Mouse (Mus musculus) adrenal gland, adult 2 months (tissue): ENCODE measurements at regions not wholly inside any gene's neighbourhood (a gene's known extent, or its start where the extent isn't known, plus 50 kb on each side); places are given as distances from the start of the nearest gene placed in this dataset.

Experiments used
- DNase-seq: peaks from one replicate; pipeline ENCODE4 v3.0.0; 2021

DNA sequence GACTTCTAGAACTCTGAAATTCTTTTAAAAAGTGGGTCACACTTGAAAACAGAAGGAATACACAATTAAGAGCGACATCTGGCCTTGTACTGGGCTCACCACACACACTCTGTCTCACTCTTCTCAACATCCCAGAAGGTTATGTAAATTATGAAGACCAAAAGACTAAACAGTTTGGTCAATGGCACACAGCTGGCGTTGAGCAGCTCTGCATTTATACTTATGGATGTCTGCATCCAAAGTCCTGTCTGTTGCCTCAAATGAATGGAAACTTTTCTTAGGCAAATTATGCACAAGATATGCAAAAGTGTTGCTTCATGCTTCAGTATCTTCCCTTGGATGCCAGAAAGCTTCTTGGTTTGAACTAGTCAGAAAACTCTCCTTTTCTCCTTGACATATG is 323.5 kb downstream of the Ppp3ca start:
- no peak for DNase-seq

DNA sequence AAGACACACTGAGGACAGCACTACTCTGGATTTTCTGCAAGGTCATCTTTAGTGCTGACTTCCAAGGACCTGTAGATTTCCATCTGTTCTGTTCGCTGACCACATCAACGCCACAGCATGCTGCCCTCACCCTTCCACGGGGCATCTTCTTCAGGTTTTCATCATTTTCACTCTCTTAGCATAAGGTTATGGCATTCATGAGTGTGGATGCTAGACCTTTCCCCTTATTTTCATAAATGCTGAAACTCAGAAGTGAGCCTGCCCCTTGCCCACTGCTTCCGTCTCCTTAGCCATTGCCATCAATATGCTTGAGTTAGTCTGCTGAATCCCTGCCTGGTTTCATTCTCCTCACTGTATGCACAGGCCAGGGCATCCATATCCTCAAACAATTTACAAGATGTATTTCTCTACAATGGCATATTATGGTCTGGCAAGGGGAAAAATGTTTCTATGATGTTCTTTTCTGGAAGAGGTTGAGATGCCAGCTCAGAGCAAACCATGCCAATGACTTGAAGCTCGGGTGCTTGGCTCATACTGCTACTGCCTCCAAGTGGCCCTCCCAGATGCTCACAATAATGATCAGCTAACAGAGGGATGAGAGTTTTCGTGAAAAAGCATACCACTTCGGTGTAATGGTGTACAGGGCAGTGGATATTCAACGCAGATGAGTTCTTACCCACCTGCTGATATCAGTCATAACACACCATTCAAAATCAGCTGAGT is 324.6 kb downstream of the Ppp3ca start:
- peak; percentile 5 for DNase-seq

DNA sequence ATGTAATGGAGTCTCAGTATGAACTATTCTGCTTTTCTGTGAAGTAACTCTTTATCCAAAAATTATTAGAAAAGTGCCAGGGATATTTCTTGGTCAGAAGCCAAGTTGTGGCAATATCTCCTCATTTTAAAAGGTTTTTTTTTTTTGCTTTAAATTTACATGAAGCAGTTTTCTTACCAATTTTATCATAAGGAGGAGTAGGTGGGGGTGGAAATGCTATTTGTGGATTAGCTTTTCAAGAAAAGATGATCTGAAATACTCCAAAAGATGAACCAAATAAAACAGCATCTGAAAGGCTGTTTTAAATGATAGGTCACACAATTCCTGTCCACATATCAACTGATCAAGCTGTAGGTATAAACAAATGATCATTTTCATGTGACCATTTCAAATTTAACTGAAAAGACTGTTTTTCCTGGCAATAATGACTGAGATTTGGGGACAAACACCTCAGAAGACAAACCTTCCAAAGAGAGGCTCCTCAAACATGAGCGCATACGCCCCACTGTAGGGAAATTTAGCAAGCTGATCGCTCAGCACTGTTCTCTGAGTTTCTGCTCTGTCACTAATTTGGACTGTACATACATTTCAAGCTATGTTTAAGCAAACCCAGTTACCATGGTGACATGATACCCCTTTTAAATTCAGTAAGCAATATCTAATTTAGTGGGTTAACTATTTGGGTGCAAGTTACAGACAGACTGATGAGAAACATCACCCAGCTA is 325.8 kb downstream of the Ppp3ca start:
- no peak for DNase-seq

DNA sequence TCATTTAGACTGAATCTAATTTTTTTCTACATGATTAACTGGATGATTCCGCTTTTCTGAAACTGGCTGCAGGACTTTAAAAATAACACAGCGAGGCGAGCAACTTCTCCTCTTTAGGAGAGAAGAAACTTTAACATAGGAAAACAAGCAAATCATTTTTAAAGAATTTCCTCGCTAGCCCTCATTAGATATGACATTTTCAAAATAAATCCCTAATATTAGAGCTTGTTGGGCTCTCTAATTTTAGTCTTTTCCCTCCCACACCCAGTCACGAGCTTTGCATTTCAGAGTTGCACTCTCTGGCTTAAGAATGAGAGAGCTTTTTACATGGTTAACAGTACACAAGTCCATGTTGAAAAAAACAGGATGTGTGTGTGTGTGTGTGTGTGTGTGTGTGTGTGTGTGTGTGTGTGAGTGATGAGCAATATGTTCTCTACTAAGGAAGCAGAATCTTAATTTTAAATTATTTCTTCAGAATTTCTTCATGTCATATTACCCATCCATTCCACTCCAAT is 326.5 kb downstream of the Ppp3ca start:
- DNase-seq = no peak

DNA sequence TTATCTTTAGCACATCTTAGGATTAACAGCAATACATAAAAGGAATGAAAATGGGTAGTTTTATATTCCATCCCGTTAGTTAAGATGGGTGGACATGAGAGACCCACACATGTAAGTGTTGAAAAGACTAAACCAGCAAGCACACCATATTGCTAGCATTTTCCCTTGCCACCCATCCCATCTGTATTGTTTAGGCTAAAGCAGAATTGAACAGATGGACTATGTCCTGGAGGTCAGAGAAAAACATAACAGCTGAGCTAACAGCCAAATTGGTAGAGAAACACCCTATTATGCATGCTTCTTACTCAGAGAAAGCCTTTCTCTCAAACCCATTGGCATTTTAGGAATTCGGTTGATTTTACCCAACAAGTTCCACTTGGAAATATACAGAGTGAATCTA is 329.3 kb upstream of the Emcn start:
- no peak for DNase-seq

DNA sequence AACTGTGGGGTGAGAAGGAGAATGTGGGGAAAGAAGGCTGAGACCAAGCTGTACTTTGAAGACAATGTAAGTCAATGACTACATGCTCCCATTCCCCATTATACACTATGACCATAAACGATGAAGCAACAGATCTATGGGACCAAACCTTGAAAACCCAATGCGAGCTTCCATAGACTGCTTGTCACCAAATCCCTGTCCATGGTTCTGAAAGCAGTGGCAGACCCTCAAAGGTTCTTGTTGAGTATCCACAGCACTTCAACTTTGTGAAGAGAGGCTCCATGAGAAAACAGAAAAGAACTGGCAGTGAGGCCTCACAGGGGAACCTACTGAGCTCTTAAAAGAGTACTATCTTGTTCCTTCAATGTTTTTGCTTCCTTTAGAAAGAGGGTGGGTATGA is 326.2 kb upstream of the Emcn start:
- no peak for DNase-seq

DNA sequence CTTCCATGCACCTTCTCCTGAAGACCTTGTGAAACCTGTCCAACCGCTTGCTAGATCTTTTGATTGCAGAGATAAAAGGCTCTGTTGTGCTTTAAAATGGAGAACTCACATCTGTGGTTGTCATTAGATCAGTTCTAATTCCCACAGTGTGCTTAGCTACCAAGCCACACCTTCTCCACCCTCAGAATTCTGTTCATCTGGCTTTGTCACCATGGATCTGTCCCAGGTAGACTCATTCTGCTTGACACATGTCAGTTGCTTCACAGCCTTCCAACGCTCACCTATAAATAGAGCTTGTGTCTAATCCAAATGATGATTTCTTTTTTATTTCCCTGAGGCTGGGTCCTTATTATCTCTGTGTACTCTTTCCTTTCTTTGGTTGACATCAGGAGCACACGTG is 325.7 kb upstream of the Emcn start:
- DNase-seq = no peak

DNA sequence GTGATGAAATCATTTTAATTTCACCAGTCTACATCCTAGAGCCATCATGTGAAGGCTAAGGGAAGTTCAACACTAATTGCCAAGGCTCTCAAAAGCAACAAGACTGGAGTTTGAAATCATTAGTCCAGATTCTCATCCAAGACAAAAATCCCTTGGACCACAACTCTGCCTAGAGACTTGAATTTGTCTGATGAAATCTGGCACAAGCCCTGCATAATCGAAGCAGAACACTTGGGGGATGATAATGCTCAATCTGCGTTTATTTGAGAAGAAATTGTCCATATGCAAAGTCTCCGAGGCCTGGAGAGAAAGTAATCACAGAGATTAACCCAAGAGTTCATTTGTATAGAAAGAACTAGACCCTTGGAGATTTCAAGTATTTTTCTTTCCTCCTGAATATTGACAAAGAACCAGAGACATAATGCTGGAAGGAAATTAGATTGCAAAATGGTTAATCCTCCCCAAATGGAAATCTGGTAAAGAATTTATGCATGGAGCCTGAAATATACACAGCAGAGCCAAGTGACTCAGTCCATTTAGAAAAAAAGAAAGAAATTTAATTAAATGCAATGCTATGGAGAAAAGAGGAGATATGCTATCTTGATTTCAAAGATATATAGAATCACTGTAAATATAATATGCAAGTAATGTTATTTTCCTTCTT is 320.8 kb upstream of the Emcn start:
- DNase-seq = no peak

DNA sequence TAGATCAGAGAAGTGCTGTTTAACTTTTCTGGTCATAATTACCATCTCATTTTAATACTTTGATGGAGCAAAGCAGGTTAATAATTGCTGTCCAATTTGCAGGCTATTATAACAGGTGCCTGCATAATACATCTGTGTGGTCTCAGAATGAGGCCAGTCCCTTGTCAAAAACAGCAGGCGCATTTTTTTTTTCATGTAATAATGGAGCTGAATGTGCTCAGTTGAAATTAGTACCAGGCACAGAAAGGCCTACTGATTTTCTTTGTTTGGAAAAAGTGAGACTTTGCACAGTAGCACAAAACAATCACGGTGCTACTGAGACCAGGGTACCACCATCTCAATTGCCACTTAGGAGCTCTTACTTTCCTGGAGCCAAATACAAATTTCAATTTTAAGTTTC is 311.3 kb upstream of the Emcn start:
- no peak for DNase-seq

DNA sequence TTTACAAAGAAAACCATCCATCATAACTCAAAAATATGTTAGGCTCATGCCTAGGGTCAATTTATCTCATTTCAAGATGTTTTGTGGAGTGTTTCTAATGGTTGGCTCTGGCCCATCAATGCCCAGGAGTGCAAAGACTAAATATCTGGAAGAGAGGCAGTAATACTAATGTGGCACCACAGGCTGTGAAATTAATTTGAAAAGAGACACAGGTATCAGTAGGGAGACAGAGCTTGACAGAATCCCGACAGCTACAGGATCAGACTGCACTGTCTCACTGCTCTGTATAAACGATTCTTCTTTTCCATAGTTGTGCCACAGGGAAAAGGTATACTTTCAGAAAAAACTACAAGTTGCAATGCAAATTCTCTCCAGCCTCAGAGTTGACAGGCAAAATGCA is 308.1 kb upstream of the Emcn start:
- DNase-seq = no peak

DNA sequence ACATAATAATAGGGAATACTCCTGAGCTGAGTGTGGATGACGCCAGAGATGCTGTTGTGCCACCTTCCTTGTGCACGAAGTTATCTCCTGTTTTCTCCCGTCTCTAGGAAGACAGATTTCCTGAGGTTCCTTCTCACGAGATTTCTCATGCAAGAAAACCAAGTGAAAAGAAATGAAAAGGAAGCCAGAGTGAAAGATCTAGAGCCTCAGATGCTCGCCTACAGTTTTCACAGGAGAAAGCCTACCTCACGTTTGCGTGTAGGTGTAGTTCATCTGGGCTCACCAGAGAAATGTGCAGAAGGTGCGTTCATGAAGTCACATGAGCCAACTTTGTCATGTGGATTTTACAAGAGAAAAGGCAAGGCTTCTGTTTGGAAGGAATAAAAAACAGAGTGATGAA is 301.2 kb upstream of the Emcn start:
- no peak for DNase-seq

DNA sequence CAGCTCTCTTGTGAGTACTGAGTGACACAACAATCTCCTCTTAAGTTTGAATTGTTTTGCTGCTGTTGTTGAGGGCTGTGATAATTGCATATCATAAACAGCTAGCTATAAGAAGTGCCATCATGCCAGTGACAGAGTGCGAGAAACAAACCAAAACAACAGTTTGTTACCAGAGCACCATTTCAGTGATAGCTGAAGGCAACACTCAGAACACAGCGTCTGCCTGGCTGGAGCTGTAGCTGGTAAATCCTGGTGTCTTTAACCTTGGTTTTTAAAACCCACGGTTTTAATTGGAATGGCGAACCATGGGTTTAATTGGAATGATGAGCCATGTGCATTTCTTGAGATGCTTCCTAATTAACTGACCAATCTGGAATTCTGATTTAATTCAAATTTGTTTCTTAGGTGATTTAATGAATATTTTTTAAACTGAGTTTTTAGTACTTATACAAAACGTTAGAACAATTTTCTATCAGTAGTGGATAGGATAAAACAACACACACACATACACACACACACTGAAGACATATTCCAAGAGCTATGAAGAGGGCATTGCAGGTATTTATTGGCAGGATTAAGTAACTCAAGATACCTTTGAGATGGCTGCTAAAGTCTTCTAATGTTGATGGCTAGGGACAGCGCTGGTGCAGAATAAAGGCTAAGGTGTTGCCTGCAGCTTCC is 284.2 kb upstream of the Emcn start:
- no peak for DNase-seq

DNA sequence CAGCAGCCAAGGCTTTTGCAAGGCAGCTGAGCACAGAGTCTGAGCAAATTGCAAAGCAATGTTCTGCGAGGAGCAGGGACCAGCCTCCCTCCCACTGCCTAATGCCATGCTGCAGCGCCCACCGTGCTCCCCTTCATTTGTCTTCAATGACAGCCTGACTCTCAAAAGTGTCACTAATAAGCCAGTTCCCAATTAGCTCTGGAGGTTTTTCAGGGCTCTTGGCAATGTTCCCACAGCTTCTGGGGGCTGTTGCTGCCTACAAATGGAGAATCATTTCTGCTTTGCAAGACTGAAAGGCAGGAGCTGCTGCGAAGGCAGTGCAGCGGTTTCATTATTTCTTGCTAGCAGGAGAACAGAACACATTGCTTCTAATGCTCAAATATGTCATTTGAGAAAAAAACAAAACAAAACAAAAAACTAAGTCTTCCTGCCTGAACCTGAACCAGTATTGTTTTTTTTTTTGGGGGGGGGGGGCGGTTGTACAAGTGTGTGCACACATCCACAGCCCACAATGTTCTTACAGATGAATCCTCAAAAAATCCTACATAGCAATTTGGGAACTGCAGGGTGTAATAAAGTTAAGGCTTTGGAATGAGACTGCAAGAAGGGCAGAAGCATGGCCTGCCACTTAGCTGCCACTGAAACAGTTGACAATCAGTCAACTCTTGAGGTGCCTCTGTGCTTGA is 283.5 kb upstream of the Emcn start:
- no peak for DNase-seq

DNA sequence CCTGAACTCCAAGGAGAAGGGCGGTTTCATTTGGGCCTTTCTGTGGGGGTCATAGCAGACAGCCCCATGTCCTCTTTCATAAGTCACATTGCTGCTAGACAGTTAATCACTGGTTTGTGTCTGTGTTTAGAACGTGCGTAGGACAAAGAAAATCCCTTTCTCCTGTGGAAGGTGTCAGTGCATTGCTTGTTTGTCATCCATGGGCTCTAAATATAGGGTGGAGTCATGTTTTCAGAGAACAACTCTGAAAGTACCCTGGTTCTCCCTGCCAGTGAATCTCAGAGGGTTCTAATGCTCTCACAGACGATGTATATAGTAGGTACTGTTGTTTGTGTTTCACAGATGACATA is 283.0 kb upstream of the Emcn start:
- DNase-seq = no peak

DNA sequence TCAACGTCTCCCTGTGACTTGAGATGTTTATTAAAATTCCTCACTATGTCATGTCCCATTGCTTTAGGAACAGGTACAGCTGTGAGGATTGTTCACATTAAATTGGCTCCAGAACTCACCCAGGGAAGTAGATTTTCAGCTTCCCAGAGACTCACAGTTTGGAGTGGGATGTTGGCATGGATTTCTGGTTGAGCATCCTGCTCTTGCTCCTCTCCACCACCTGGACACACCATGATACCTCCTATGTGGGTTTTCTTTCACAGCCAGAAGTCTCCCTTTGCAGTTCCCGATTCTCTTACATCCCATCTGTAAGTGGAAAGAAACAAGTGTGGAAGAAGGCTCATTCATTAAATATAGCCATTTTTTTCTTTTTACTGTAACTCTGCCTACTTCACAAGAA is 278.8 kb upstream of the Emcn start:
- no peak for DNase-seq

DNA sequence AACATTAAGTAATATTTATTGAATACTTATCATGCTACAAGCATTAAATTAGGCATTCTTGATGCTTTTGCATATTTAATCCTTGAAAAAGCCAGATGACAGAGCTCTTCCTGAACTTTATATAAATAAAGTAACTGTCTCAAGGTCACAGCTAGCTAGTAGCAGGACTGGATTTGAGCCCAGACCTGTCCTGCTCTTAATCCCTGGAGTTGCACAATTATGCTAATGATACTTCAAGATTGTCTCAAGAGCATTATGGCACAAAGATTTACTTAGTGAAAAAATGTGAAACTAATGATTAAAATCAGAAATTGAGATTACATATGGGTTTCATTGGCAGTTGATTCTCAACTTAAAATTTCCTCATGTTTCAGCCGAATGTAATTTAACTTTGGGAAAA is 273.5 kb upstream of the Emcn start:
- peak; percentile 5 for DNase-seq

DNA sequence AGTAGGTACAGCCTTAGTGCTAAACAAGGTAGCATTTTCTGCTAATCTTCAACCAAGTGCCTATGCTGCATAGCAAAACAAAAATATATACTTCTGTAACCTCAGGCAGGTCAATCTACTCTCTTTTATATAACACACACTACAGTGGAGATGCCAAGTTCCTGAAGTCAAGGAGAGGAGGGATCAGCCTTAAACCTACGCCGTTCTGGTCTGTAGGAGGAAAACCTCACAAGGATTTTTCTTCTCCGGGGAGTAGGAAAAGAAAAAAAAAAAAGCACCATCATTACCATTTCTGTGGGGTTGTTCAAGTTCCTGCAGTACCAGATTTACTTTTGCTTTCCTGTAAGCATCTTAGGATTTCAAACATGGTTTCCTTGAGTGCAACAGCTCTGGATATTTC is 271.5 kb upstream of the Emcn start:
- no peak for DNase-seq

DNA sequence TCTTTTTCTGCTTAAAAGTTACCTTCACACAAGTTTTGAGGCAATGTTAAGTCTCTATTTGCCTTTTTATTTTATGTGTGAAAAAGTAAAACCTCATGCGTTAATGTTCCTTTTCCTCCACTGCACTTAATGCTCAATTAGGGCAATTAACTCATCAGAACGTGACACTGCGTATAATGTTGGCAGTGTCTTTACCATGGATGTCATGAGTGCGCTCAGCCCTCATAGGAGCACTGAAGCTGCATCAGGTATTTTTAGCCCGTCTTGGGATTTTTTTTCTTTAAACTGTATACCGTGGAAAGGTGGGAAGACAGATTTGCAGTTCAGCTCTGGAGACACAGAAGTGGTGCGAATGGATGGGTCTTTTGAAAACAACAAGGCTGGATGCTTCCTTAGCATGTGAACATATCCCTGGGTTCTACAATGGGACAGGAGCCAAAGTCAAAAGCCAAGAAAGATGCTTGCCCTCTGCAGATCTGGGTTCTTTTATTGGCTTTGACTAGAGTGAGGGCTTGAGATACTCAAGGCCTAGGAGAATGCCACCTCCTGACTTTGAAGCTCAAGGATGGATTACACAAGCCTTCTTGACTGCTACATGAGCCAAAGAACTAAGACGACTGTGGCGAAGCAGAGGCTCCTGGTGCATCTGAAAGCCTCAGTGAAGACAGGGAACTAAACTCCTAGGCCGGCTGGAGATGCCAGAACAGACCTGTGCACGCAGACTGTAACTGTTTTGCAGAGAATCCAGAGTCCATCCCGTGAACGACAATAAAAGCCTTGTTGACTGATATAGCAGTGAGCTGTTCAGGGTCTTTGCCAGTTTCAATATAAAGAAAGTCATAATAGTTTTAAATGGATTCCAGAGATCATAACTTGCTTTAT is 262.9 kb upstream of the Emcn start:
- DNase-seq = no peak

DNA sequence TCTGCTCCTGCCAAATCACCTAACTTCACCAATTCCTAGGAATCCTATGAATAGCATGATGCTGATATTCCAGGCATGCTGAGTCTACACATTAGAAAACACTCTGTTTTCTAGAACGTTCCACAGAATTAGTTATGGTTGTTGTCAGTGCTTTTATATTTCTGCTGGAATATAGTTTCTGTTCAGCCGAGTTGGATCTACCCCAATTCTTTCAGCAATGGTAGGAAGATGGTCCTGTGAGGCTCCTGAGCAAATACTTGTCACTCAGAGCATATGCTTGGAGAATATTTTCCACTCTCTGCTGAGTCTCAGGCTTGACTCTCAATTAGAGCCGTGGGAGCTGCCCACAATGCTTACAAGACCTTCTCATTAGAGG is 262.3 kb upstream of the Emcn start:
- no peak for DNase-seq

DNA sequence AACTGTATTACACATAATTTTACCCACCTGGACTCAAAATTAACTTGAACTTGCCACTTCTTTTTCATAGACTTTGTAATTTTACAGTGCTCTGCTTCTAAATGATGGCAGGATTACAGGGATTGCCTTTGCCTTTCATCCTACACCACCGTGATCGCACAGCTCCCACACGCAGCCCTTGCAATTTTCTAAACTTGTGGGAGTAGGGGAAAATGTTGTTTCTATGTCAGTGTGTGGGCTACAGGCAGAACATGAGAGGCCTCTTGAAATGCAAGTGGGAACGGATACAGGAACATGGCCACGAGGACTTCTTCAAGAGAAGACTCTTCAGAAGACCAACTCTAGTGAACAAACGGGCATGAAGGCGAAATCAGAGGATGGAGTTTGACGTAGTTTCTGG is 254.0 kb upstream of the Emcn start:
- no peak for DNase-seq
